Mouse (Mus musculus): ENCODE results near the gene Scg3. TPM values are rescaled to one million over a fixed set of nuclear protein-coding genes. Genes with fewer than 3 reads are reported as not detected.

Scg3 gene
- not detected for polyA plus RNA-seq (2014; fragmentation: Illumina TruSeq; extraction: RNeasy Lipid Tissue Mini Kit (QIAGEN cat#74804); ENCODE audit: low read depth, low replicate concordance)

GRCm38 (mm10) chr9:75683426-75684191 lies at the start of gene Scg3:
Gene Scg3, minus strand, starts transcription at chr9:75684056.

GRCm38 (mm10) chr9:75625556-75626307 lies 58.1 kb downstream of the Scg3 start, which contains the start of gene Lysmd2:
Gene Lysmd2, plus strand, starts transcription at chr9:75625741.

GRCm38 (mm10) chr9:75610571-75611493 lies 73.0 kb downstream of the Scg3 start, which contains the start of gene Tmod2:
Gene Tmod2, minus strand, starts transcription at chr9:75611325.

Other genes with a start within 250 kb of the Scg3 start
- gene Leo1, start 242.5 kb downstream of the Scg3 start, polyA plus RNA-seq (2014; fragmentation: Illumina TruSeq; extraction: RNeasy Lipid Tissue Mini Kit (QIAGEN cat#74804); ENCODE audit: low read depth, low replicate concordance): 29.6 TPM
- gene Tmod3, start 124.4 kb downstream of the Scg3 start, polyA plus RNA-seq (2014; fragmentation: Illumina TruSeq; extraction: RNeasy Lipid Tissue Mini Kit (QIAGEN cat#74804); ENCODE audit: low read depth, low replicate concordance): 77.8 TPM
- 0.85 TPM for gene Tmod2, start 72.7 kb downstream of the Scg3 start, polyA plus RNA-seq (2014; fragmentation: Illumina TruSeq; extraction: RNeasy Lipid Tissue Mini Kit (QIAGEN cat#74804); ENCODE audit: low read depth, low replicate concordance)
- 1.2 TPM for gene Lysmd2, start 58.3 kb downstream of the Scg3 start, polyA plus RNA-seq (2014; fragmentation: Illumina TruSeq; extraction: RNeasy Lipid Tissue Mini Kit (QIAGEN cat#74804); ENCODE audit: low read depth, low replicate concordance)
- 1.9 TPM for gene Bmp5, start 91.3 kb upstream of the Scg3 start, polyA plus RNA-seq (2014; fragmentation: Illumina TruSeq; extraction: RNeasy Lipid Tissue Mini Kit (QIAGEN cat#74804); ENCODE audit: low read depth, low replicate concordance)

Measured in kidney, adult 10 weeks (tissue).